Mouse (Mus musculus) thymus, adult 2 months (tissue): ENCODE data around the gene Htra2. TPM values are rescaled to one million over a fixed set of nuclear protein-coding genes. Genes with fewer than 3 reads are reported as not detected.

ENCODE experiments used
- DNase-seq: peaks from one replicate; pipeline ENCODE4 v3.0.0; 2021
- H3K27ac ChIP-seq: fragments of 200-500 bp; 2 replicates; pipeline ENCODE4 v1.5.1; 2012; ENCODE audit warnings: low read length, control low read depth; ENCODE audit not compliant: control insufficient read depth, insufficient read depth
- H3K27me3 ChIP-seq: fragments of 200-500 bp; 2 replicates; pipeline ENCODE4 v1.6.1; 2012; ENCODE audit warnings: mild to moderate bottlenecking, low read length, moderate library complexity, mixed read lengths; ENCODE audit not compliant: control insufficient read depth, insufficient read depth
- H3K36me3 ChIP-seq: fragments of 200-500 bp; 2 replicates; pipeline ENCODE4 v1.6.1; 2012; ENCODE audit warnings: mild to moderate bottlenecking, low read length, moderate library complexity; ENCODE audit not compliant: control insufficient read depth, insufficient read depth
- H3K4me1 ChIP-seq: fragments of 200-500 bp; replicated peaks from 2 replicates; pipeline ENCODE4 v1.6.1; 2012; ENCODE audit warnings: low read length; ENCODE audit not compliant: control insufficient read depth, insufficient read depth
- H3K4me3 ChIP-seq: fragments of 200-500 bp; 2 replicates; pipeline ENCODE4 v1.5.1; 2012; ENCODE audit warnings: mild to moderate bottlenecking, low read length, control low read depth, moderate library complexity; ENCODE audit not compliant: control insufficient read depth, insufficient read depth
- CTCF ChIP-seq: fragments of 200-500 bp; IDR thresholded peaks from 2 replicates; pipeline ENCODE4 v1.5.1; 2012; ENCODE audit warnings: mild to moderate bottlenecking, control low read depth, low read length, moderate library complexity, borderline replicate concordance; ENCODE audit not compliant: control insufficient read depth, poor library complexity, insufficient read depth; ENCODE audit errors: extremely low read depth
- POLR2A ChIP-seq: fragments of 200-500 bp; IDR thresholded peaks from 2 replicates; pipeline ENCODE4 v1.6.1; 2012; ENCODE audit warnings: mild to moderate bottlenecking, low read length, control low read depth, moderate library complexity; ENCODE audit not compliant: control insufficient read depth, poor library complexity, insufficient read depth; ENCODE audit errors: extremely low read depth
- WGBS: fragments of 180-500 bp; shearing (Covaris S2); methylation state at CpG from one replicate; pipeline ENCODE4 v1.1.7; 2018; 5-methylcytosine and 5-hydroxymethylcytosine counted together
- polyA plus RNA-seq: library from polyadenylated mRNA; depleted of rRNA; stranded (reverse); fragments of >200 nt; gene quantifications from 2 replicates; pipeline ENCODE4 v1.2.3, GENCODE M21; 2012

The Htra2 gene
- polyA plus RNA-seq, 1 experiment = 64.6 TPM

DNA sequence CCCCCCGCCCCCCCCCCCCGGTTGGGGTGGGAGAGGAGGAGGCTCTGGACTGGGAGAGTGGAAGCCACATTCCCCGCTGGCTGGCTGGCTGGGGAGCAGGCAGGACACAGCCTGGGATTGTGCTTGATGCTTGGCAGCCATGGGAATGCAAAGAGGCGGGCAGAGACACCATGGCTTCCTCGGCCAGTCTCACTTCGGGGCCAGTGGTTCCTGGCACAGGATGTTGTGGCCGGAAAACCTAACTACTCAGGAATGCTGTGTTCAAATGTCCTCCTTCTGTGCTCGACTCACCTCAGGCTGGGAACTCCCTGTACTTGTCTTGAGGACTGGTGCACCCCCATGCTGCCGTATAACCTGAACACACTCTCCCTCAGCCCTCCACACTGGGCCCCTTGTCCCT, 27.4 kb downstream of the Htra2 start:
- H3K27me3 ChIP-seq = no peaks in the 10 kb centered on the region
- no peak for DNase-seq
- H3K4me3 ChIP-seq = no peak overlapping the region
- TF ChIP-seq CTCF (no peak), POLR2A (no peak)
- H3K4me1 ChIP-seq = peaks cover 9% of the 10 kb centered on the region
- WGBS = 34% methylated on average over 8 of the region's 9 CpGs
- H3K27ac ChIP-seq = no peak overlapping the region
- no peaks in the 10 kb centered on the region for H3K36me3 ChIP-seq

DNA sequence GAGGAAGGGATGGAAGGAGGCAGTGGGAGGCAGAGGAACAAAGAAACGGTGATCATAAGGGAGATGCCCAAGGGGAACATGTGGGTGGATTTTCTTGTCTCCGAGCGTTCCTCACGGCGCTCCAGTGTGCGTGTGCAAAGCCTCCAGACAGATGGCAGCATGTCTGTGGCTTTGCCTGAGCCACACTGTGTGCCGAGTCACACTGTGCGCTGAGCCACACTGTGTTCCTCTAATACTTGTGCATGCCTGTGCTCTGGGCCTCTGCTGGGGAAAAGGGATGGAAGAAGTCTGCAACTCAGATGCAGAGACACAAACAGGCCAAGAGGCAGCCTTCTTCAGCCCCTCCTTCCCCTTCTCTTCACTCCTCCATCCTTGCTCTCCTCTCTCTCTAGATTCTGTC, 27.8 kb downstream of the Htra2 start:
- no peak overlapping the region for H3K4me3 ChIP-seq
- no peaks in the 10 kb centered on the region for H3K27me3 ChIP-seq
- H3K4me1 ChIP-seq = peaks cover 5% of the 10 kb centered on the region
- 80% methylated on average over 8 of the region's 8 CpGs for WGBS
- DNase-seq = no peak
- H3K27ac ChIP-seq = no peak overlapping the region
- no peak for TF ChIP-seq CTCF
- TF ChIP-seq POLR2A = no peak
- no peaks in the 10 kb centered on the region for H3K36me3 ChIP-seq

DNA sequence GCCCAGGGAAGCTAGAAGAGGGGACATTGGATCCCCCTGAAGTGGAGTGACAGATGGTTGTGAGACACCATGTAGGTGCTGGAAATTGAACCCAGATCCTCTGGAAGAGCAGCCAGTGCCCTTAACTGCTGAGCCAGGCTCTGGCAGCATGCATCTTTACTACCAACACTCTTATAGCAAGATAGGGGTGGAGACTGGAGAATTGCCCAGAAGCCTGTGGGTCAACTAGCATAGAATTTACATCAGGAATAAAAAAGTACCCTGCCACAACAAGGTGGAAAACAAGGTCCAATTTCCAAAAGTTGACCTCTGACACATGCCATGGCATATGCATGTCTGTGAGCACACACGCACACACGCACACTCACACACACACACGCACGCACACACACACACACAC, 29.9 kb downstream of the Htra2 start:
- no peak for TF ChIP-seq POLR2A
- no peak for TF ChIP-seq CTCF
- 87% methylated on average over 4 of the region's 4 CpGs for WGBS
- DNase-seq = no peak
- Histone ChIP-seq H3K4me3 (no peak overlapping the region), H3K36me3 (no peaks in the 10 kb centered on the region), H3K27me3 (no peaks in the 10 kb centered on the region), H3K4me1 (no peaks in the 10 kb centered on the region), H3K27ac (no peak overlapping the region)

DNA sequence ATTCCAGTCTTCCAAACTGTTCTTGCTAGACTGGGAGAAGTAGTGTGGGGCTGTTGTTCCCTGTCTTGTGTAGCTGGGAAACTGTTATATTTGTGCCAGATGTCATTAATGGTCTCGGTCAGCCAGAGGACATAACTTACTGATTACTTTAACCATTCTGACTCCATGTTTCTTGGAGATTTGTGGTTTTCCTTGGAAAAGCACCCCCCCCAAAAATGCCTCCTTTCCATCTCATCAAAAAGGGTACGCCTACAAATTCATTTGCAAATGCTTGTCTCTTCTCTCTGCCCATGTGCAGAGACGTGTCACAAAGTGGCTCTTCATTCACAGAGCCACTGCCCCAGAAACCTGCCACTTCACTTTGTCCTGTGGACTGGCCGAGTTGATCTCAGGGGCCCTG, 30.7 kb downstream of the Htra2 start:
- Histone ChIP-seq H3K36me3 (no peaks in the 10 kb centered on the region), H3K4me3 (no peak overlapping the region), H3K27me3 (no peaks in the 10 kb centered on the region), H3K4me1 (no peaks in the 10 kb centered on the region), H3K27ac (no peak overlapping the region)
- 75% methylated on average over 4 of the region's 4 CpGs for WGBS
- DNase-seq = no peak
- TF ChIP-seq CTCF = no peak

DNA sequence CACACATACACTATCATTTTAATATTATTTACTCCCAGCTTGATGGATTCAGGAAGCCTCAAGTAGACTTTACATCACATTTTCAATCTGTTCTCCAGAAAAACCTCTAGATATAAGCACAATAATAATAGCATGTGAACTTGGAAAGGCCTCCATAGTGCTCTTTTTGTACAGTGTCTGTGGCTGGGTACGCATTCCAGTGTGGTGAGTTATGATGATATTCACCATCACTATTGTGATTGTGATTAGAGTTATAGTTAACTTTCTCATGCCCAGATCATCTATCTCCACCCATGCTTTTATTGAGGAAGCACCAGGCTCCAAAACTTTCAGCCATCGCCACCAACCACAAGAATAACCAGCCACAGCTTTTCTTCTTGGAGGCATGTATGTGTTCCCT, 31.3 kb downstream of the Htra2 start:
- Histone ChIP-seq H3K4me3 (no peak overlapping the region), H3K36me3 (no peaks in the 10 kb centered on the region), H3K27me3 (no peaks in the 10 kb centered on the region), H3K4me1 (no peaks in the 10 kb centered on the region), H3K27ac (no peak overlapping the region)
- DNase-seq = no peak
- WGBS = 93% methylated on average over 2 of the region's 2 CpGs
- TF ChIP-seq CTCF (no peak), POLR2A (no peak)

DNA sequence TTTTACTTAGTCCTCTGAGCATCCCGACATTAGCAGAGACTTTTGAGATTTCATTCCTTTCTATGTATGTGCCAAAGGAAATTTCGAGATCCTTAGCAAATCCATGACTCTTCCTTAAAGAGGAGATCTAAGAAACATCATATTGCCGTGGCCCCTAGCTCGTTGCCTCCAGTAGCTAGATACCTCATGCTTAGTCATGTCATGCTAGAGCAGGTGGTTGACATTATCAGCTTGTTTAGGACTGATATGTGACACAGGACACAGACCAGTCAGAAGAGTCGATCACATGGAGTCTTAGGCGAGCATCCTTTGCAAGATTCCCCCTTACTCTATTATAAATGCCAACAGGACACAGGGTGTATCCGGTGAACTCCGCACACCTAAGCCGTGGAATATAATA, 32.1 kb downstream of the Htra2 start:
- 92% methylated on average over 9 of the region's 9 CpGs for WGBS
- H3K4me1 ChIP-seq = no peaks in the 10 kb centered on the region

DNA sequence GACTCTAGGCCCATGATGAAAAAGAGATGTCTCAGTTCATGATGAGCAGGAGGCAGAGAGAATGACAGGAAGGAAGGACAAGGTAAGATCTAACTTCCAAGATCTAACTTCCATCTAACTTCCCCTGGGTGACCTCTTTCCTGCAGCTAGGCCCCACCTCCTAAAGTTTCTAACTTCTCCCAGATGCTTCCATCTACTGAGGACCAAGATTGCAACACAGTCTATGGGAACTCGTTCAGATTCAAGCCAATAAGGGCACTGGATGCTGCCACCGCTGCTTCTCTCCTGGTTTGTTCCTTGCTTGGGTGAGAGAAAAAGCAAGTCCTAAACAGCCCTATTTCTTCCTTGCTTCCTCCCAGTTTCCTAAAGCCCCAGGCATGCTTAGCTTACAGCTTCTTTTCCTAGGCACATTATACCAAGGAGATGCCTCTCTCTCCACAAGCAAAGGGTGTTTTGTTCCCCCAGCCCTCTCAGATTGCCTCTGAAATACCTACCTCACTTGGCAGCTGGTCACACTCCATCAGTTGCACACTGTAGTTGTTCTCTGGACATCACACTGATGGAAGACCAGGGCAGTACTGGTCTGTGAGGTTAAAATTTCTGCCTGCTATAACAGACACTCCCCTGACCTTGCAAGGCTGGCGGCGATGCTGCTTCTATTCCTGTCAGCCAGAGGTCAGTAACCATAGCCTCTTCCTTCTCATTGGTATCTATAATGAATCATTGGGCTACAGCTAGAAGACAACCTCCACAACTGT, 34.1 kb downstream of the Htra2 start:
- Histone ChIP-seq H3K36me3 (no peaks in the 10 kb centered on the region), H3K27ac (no peak overlapping the region), H3K4me1 (no peaks in the 10 kb centered on the region), H3K4me3 (no peak overlapping the region), H3K27me3 (no peaks in the 10 kb centered on the region)
- WGBS = 89% methylated on average over 4 of the region's 4 CpGs
- no peak for TF ChIP-seq POLR2A
- TF ChIP-seq CTCF = no peak
- no peak for DNase-seq

More for the DNA sequence above, 32.1 kb downstream of the Htra2 start:
- TF ChIP-seq POLR2A = no peak
- no peak for TF ChIP-seq CTCF
- no peaks in the 10 kb centered on the region for H3K36me3 ChIP-seq
- H3K4me3 ChIP-seq = no peak overlapping the region
- H3K27me3 ChIP-seq = no peaks in the 10 kb centered on the region
- no peak for DNase-seq
- no peak overlapping the region for H3K27ac ChIP-seq
